Mouse (Mus musculus) heart, embryonic 14.5 days (tissue): Measurements from ENCODE around the gene 1520401A03Rik. TPM values are rescaled to one million over a fixed set of nuclear protein-coding genes. Genes with fewer than 3 reads are reported as not detected.

Experiments used
- ATAC-seq: fragments of 200-750 bp; cut with Nextera tagmentation; 2 replicates; pipeline ENCODE4 v1.8.0; 2017; ENCODE audit warnings: low read depth, moderate TSS enrichment; ENCODE audit not compliant: insufficient number of reproducible peaks, insufficient read depth, low FRiP score
- H3K27ac ChIP-seq, 2 experiments: fragments of 200-500 bp in 1 of 2; fragments of 300-500 bp in 1 of 2; sonication (generic) in 1 of 2; replicated peaks in 1 of 2; 2 replicates each; pipeline ENCODE4 v1.5.1; 2012 to 2014; ENCODE audit warnings: low read depth in 2 of 2, low read length in 2 of 2, control low read depth in 1 of 2, mild to moderate bottlenecking in 1 of 2, mixed read lengths in 1 of 2; ENCODE audit not compliant: control insufficient read depth in 1 of 2, insufficient read depth in 1 of 2
- H3K27me3 ChIP-seq: fragments of 300-500 bp; sonication (generic); 2 replicates; pipeline ENCODE4 v1.6.1; 2014; ENCODE audit warnings: mild to moderate bottlenecking, low read length, control low read depth; ENCODE audit not compliant: control insufficient read depth, insufficient read depth
- H3K36me3 ChIP-seq: fragments of 300-500 bp; sonication (generic); 2 replicates; pipeline ENCODE4 v1.6.1; 2014; ENCODE audit warnings: mild to moderate bottlenecking, control low read depth, low read length, mixed read lengths; ENCODE audit not compliant: control insufficient read depth, insufficient read depth
- H3K4me1 ChIP-seq, 2 experiments: fragments of 200-500 bp in 1 of 2; fragments of 300-500 bp in 1 of 2; sonication (generic) in 1 of 2; 2 replicates each; pipeline ENCODE4 v1.6.1; 2012 to 2014; ENCODE audit warnings: low read length in 2 of 2, control low read depth in 1 of 2, mixed read lengths in 1 of 2; ENCODE audit not compliant: control insufficient read depth in 2 of 2, insufficient read depth in 2 of 2
- H3K4me2 ChIP-seq: fragments of 300-500 bp; sonication (generic); 2 replicates; pipeline ENCODE4 v1.6.1; 2014; ENCODE audit warnings: mild to moderate bottlenecking, low read length
- H3K4me3 ChIP-seq, 2 experiments: fragments of 200-500 bp in 1 of 2; fragments of 300-500 bp in 1 of 2; sonication (generic) in 1 of 2; 2 replicates each; pipeline ENCODE4 v1.5.1; 2012 to 2014; ENCODE audit warnings: low read length in 2 of 2, mild to moderate bottlenecking in 2 of 2, control low read depth in 1 of 2, low read depth in 1 of 2, moderate library complexity in 1 of 2; ENCODE audit not compliant: control insufficient read depth in 1 of 2, insufficient read depth in 1 of 2
- H3K9ac ChIP-seq: fragments of 300-500 bp; sonication (generic); 2 replicates; pipeline ENCODE4 v1.6.1; 2014; ENCODE audit warnings: mild to moderate bottlenecking, low read length
- H3K9me3 ChIP-seq: fragments of 300-500 bp; sonication (generic); 2 replicates; pipeline ENCODE4 v1.6.1; 2016; ENCODE audit warnings: low read length, control low read depth; ENCODE audit not compliant: control insufficient read depth
- WGBS: fragments of 180-500 bp; shearing (Covaris S2); extraction: QIAGEN DNeasy Blood & Tissue Kit; methylation state at CpG from one replicate; pipeline ENCODE4 v1.1.7; 2014; 5-methylcytosine and 5-hydroxymethylcytosine counted together
- polyA plus RNA-seq: library from polyadenylated mRNA; unstranded; fragments of >200 nt; fragmentation: Nextera tagmentation; extraction: Ambion mirVana; gene quantifications from 2 replicates; pipeline ENCODE4 v1.2.1, GENCODE M21; 2014

Gene 1520401A03Rik
- polyA plus RNA-seq, 1 experiment from 2014 or later: not detected

- no peak overlapping the region for H3K27ac ChIP-seq
- no peaks in the 10 kb centered on the region for H3K9me3 ChIP-seq
- peaks cover 15 to 37% of the 10 kb centered on the region in 2 experiments; a peak in 3 of 4 replicates for H3K4me1 ChIP-seq
- no peak overlapping the region for H3K9ac ChIP-seq
- H3K27me3 ChIP-seq: peaks cover 78% of the 10 kb centered on the region
- peak overlapping the region; percentile 6; a peak in 2 of 4 replicates for H3K4me3 ChIP-seq
- WGBS: 8% methylated on average over 44 of the region's 44 CpGs
- ATAC-seq: no peak
- peak overlapping the region; percentile 45 for H3K4me2 ChIP-seq
- H3K36me3 ChIP-seq: no peaks in the 10 kb centered on the region
These were observed 19.7 kb upstream of the 1520401A03Rik start for GRCm38 (mm10) chr17:23742210-23742793.

- Histone ChIP-seq H3K4me1 (peaks cover 15 to 37% of the 10 kb centered on the region in 2 experiments; a peak in 3 of 4 replicates), H3K4me3 (no peak overlapping the region), H3K27me3 (peaks cover 71% of the 10 kb centered on the region), H3K36me3 (no peaks in the 10 kb centered on the region), H3K27ac (no peak overlapping the region), H3K9me3 (no peaks in the 10 kb centered on the region), H3K4me2 (no peak overlapping the region), H3K9ac (no peak overlapping the region)
- 45% methylated on average over 38 of the region's 38 CpGs for WGBS
- no peak for ATAC-seq
These were observed 19.0 kb upstream of the 1520401A03Rik start for GRCm38 (mm10) chr17:23741359-23742209.

GRCm38 (mm10) chr17:23740598-23741021 lies 18.0 kb upstream of the 1520401A03Rik start, which contains the start of gene Paqr4:
TSS of gene Paqr4 (minus strand) at chr17:23740867.
- Histone ChIP-seq H3K4me3 (peak within 1 kb of the TSS; percentile 68 to 76), H3K36me3 (0 out of 2 replicates have a peak, but pooled peaks cover 6% of the 10 kb centered on the region), H3K9ac (peak within 1 kb of the TSS; percentile 77), H3K4me2 (peak within 1 kb of the TSS; percentile 99), H3K27me3 (peaks cover 61% of the 10 kb centered on the region), H3K9me3 (no peaks in the 10 kb centered on the region), H3K27ac (peak within 1 kb of the TSS in 1 of 2 experiments; percentile 47; a peak in 1 of 4 replicates), H3K4me1 (peaks cover 14 to 30% of the 10 kb centered on the region in 2 experiments; a peak in 3 of 4 replicates)
- ATAC-seq: no peak
- 7% methylated on average over 13 of the region's 13 CpGs for WGBS

- 0 out of 2 replicates have a peak, but pooled peaks cover 9% of the 10 kb centered on the region for H3K36me3 ChIP-seq
- peaks cover 9 to 26% of the 10 kb centered on the region in 2 experiments; a peak in 3 of 4 replicates for H3K4me1 ChIP-seq
- WGBS: 0% methylated on average over 40 of the region's 46 CpGs
- peak; percentile 75 for ATAC-seq
- peaks cover 57% of the 10 kb centered on the region for H3K27me3 ChIP-seq
- peak overlapping the region; percentile 77 for H3K9ac ChIP-seq
- H3K27ac ChIP-seq: peak overlapping the region in 1 of 2 experiments; percentile 47; a peak in 1 of 4 replicates
- H3K9me3 ChIP-seq: no peaks in the 10 kb centered on the region
- H3K4me3 ChIP-seq: peak overlapping the region; percentile 68 to 76
- peak overlapping the region; percentile 99 for H3K4me2 ChIP-seq
These were observed 17.6 kb upstream of the 1520401A03Rik start for GRCm38 (mm10) chr17:23740136-23740584.

GRCm38 (mm10) chr17:23739202-23740135 lies 16.9 kb upstream of the 1520401A03Rik start:
- peak overlapping the region; percentile 77 for H3K9ac ChIP-seq
- no peak for ATAC-seq
- H3K27me3 ChIP-seq: peaks cover 50% of the 10 kb centered on the region
- WGBS: 2% methylated on average over 48 of the region's 48 CpGs
- 0 out of 2 replicates have a peak, but pooled peaks cover 9% of the 10 kb centered on the region for H3K36me3 ChIP-seq
- H3K9me3 ChIP-seq: no peaks in the 10 kb centered on the region
- H3K27ac ChIP-seq: peak overlapping the region in 1 of 2 experiments; percentile 47; a peak in 1 of 4 replicates
- H3K4me1 ChIP-seq: peaks cover 7 to 19% of the 10 kb centered on the region in 2 experiments; a peak in 3 of 4 replicates
- peak overlapping the region; percentile 99 for H3K4me2 ChIP-seq
- H3K4me3 ChIP-seq: peak overlapping the region; percentile 68 to 76

GRCm38 (mm10) chr17:23738836-23739201 lies 16.2 kb upstream of the 1520401A03Rik start:
- Histone ChIP-seq H3K27ac (no peak overlapping the region), H3K4me1 (peaks cover 7 to 17% of the 10 kb centered on the region in 2 experiments; a peak in 2 of 4 replicates), H3K36me3 (0 out of 2 replicates have a peak, but pooled peaks cover 9% of the 10 kb centered on the region), H3K9ac (peak overlapping the region; percentile 77; the same call in 1 of the 2 replicates), H3K4me2 (peak overlapping the region; percentile 99), H3K27me3 (peaks cover 43% of the 10 kb centered on the region), H3K9me3 (no peaks in the 10 kb centered on the region), H3K4me3 (peak overlapping the region; percentile 68 to 76; a peak in 3 of 4 replicates)
- WGBS: 39% methylated on average over 2 of the region's 2 CpGs
- no peak for ATAC-seq
